Mouse (Mus musculus) gastrocnemius, postnatal 25 days (tissue): ENCODE results near the gene Gys2. TPM values are rescaled to one million over a fixed set of nuclear protein-coding genes. Genes with fewer than 3 reads are reported as not detected.
A peak's percentile ranks its signal among the peaks of the same experiment; 100 is the strongest.

Experiments used
- DNase-seq: peaks from one replicate; pipeline ENCODE4 v3.0.0; 2022
- total RNA-seq, 2 experiments: library from RNA; stranded (reverse); gene quantifications; 1 replicate in 1 of 2; 2 replicates in 1 of 2; pipeline ENCODE4 v1.2.3; 2021

The Gys2 gene
- total RNA-seq, 2 experiments from 2014 or later = not detected

GRCm38 (mm10) chr6:142458010-142458409, 14.9 kb downstream of the Gys2 start:
- no peak for DNase-seq

GRCm38 (mm10) chr6:142455314-142455996, 17.5 kb downstream of the Gys2 start:
- DNase-seq = no peak

DNA sequence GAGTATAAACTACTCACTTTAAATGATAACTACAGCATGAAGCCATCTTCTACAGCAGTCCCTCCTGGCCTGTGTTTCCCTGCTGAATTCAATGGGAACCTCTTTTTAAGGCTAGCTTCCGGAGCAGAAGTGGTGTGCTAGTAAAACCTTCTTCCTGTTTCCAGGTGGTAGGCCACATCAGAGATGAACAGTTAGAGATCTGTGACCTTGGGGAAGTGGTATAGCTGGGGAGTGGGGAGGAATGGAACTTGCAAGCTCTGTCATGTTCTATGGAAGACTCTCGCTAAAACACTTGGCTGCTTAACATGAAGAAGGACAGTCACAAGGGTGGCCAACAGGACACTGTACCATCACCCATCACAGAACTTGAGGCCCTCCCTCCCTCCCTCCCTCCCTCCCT, 19.6 kb downstream of the Gys2 start:
- DNase-seq = no peak

DNA sequence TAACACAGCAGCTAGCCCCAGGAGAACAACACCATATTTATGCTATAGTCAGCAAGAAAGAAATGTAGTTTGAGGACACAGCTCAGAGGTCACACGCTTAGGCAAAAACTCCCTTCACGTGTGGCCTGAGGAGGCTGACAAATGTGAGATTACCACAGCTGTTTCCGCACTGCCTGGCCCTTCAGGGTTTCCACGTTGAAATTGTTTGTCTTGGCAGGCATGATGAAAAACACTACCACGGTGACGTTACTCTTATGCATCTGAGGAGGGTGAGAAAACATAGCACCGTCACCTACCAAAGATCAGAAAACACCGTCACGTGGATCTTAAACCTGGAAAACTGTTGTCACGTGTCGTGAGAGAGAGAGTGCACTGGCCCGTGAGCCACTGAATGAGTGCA, 21.5 kb downstream of the Gys2 start:
- DNase-seq = no peak

DNA sequence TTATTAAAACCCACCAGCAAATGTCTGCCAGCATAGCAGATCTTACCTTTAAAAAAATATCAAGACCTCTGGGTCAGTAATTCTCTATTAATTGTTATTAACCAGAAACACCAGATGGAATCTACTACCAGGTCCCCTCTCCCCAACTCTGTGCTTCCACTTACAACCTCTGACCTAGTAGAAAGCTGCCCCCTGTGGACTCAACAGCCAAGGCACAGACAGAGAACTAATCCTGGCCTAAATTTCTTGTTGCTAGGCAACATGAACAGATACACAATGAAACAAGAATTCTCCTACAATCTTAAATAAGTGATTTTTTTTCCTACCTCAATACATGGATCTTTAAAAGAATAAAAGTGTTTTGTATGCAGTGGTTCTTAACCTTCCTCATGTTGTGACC, 43.8 kb downstream of the Gys2 start:
- no peak for DNase-seq

GRCm38 (mm10) chr6:142424976-142425375, 47.9 kb downstream of the Gys2 start:
- DNase-seq = no peak

DNA sequence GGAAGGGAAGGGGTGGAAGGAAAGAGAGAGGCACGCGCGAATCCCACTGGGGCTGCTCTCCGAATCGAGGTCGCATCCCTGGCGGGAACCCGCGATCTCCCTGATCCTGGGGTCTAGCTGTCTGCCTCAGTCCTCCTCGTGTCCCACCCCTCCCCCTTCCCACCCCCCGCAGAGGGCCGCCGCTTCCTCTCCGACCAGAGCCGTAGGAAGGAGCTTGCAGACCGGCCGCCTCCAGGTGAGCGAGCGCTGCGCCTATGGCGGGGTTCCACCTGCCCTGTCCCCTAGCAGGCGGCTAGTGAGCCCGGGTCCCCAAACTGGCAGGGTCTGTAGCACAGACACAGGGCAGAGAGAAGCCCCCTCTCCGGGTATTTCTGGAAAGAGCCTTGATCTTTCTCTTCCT, 58.3 kb downstream of the Gys2 start:
- DNase-seq = no peak

GRCm38 (mm10) chr6:142413845-142414244, 59.1 kb downstream of the Gys2 start:
- DNase-seq = no peak

GRCm38 (mm10) chr6:142412906-142413491, 59.9 kb downstream of the Gys2 start, which contains the start of gene Spx:
Gene Spx, plus strand, starts transcription at chr6:142413441.
- no peak for DNase-seq

- DNase-seq = no peak
Measured at GRCm38 (mm10) chr6:142411140-142411539, 61.8 kb downstream of the Gys2 start.

DNA sequence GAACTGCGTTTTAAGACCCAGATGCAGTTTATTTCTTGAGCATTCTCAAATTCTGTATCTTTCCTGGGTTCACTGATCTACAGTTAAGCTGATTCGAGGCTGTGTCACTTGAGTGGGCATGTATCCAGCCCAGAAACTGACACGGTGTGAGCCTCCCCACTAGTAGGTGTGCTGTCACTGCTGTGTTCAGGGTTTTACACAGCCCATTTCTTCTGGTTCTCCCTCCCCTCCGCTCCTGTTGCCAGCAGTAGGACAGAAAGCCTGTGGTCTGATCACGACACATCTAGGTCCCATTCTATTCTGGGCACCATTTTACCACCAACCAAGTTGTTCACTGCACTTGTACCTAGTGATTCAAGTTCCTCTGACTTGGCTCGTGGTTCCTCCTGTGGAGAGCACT, 77.2 kb downstream of the Gys2 start:
- no peak for DNase-seq

DNA sequence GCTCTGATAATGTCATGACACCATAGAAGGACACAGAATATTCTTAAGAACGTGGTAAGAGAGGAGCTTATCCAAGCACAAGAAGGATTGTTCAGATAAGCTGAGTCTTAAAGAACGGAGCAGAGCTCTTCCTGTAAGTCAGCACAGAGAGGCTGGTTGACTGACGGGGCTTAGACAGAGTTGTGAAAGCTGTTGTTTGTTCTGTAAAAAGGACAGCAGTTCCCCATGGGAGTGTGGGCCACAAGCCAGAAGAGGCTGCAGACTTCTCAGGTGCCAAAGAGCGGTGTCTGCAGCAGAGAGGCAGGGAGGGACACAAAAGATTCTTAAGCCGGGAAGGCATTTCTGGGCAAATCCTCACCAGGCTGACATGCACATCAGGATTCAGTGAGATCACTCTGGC, 78.2 kb downstream of the Gys2 start:
- no peak for DNase-seq

- DNase-seq = no peak
Measured at GRCm38 (mm10) chr6:142392312-142392711, 80.6 kb downstream of the Gys2 start.

DNA sequence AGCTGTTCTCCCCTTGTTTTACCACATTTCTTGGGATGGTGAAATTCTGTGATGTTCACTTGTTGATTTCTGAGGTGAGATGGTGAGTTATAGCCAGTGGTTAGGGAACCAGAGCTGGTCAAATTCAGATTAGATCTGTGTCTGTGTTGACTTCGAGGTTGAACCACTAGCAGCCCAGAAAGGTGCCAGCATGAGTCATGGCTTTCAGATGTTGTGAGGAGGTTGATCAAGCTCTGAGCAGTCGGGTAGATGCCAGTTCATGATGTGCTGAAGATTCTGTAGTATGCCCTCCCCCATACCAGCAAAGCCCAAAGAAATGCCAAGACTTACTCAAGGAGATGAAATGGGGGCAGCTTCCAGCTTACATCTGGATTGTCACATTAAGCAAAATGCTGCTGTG, 83.8 kb downstream of the Gys2 start:
- DNase-seq = no peak

DNA sequence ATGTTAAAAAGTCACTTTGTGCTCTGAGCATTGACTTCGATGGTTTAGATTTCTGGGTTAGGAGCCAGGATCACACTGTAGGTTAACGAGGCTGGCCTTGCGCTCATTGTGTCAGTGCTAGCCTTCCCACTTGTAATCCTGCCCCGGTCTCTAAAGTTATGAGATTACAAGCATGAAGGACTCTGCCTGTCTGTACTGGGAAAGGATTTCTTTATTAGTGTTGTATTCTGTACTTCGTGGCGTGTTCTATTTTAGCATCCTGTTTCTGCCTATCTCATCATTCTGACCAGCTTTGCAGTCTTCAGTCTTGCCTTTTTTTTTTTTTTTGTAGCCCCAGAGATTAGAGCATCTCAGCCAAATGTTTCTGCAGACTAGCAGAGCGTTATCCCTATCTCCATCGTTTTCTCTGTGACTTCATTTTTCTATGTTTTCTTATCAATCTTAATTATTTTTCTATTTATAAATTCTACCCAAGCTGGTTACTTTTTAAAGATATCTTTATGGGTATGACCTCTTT, 85.1 kb downstream of the Gys2 start:
- no peak for DNase-seq

DNA sequence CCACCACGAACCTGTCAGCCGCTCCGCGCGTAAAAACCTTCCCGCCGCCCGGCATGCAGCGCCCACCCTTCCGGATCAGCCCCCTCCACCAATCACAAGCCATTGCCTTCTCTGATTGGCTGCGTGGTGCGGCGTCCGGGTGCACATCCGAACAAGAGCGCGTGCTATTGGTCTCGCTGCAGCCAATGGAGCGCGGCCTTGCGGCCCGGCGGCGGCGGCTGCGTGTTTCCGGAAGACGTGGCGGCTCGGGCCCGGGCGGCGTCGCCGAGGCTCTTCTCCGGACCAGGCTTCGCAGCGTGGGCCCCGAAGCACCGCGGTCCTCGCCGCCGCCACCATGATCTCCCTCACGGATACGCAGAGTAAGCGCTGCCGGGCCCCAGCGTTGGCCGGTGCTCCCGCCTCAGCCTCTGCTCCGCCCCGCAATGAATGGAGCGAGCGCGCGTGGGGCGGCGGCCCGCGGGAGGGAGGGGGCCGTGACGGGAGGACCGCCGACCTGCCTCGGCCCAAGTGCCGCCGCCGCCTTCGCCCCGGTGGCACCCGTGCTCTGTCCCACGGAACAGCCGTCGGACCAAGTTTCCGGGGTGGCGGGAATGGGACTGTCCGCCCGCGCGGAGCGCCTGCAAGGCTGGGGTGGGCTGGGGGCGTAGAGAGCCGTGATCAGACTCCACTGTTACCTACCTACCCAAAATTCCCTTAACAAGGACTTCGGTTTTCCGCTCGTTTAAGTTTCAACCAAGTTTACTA, 85.7 kb downstream of the Gys2 start, which contains the start of the genes Recql and Golt1b:
Recql (minus strand) TSS at position 77 of the 744 bp plus-strand sequence.
Golt1b (plus strand) TSS at position 211 of the 744 bp plus-strand sequence.
- peak; percentile 98 for DNase-seq

GRCm38 (mm10) chr6:142386285-142387010, 86.5 kb downstream of the Gys2 start:
- no peak for DNase-seq

- no peak for DNase-seq
Measured at GRCm38 (mm10) chr6:142384521-142384920, 88.4 kb downstream of the Gys2 start.

GRCm38 (mm10) chr6:142381615-142382014, 91.3 kb downstream of the Gys2 start:
- no peak for DNase-seq

- no peak for DNase-seq
Measured at GRCm38 (mm10) chr6:142379961-142380360, 92.9 kb downstream of the Gys2 start.

DNA sequence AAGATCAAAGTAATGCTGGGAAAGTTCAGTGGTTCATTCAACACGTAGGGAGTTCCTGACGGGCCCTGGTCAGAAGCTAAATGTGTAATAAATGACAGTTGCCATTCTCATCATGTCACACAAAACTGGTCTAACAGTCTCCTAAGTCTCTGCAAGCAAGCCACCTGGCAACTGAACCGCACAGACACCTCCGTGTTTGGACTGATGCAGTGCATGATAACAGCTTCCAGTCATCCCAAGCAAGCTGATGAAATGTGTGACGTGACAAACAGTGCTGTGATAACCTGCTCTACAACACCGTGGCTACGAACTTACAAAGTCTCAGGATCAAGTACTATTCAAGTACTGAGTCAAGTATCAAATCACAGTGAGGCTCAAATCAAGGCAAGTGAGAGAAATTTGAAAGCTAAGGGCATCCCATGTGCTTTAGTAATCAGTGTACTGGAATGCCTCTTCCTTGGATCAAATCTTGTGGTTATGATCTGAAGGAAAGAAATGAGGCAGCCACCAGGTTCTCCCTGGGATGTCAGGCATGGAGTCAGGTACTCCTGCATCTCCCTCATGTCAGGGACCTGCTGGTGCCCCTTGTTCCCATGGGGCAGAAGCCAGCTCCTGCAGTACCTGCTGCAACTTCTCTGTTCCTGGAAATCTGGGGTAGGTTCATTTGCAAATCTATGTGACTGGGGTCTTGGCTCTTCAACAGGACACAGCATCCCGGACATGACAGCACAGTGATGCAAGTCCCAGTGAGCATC, 94.2 kb downstream of the Gys2 start:
- DNase-seq = no peak

DNA sequence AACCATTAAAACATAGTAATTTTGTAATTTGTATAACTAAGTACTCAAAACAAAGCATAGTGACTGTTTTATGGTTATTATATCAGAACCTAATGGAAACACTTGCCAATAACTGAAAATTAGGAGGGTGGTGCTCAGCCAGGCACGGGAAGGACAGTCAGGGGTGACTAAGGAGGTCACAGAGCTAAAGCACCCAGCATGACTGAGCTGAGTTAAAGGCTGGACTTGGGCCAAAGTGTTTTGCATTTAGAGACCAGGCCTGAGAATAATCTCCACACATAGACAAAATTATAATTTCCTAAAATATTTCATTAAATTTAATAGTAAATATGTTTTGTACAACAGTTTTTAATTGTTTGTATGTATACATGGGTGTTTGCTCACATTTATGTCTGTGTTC, 95.8 kb downstream of the Gys2 start:
- DNase-seq = no peak
